Mouse (Mus musculus) erythroblast, embryonic 14.5 days (primary cell): Measurements from ENCODE around the gene Evi5l. TPM values are rescaled to one million over a fixed set of nuclear protein-coding genes. Genes with fewer than 3 reads are reported as not detected.
A peak's percentile ranks its signal among the peaks of the same experiment; 100 is the strongest.

ENCODE experiments used
- H3K27me3 ChIP-seq: 2 replicates; pipeline ENCODE4 v1.6.1; 2012; ENCODE audit warnings: inconsistent platforms; ENCODE audit not compliant: control insufficient read depth
- H3K36me3 ChIP-seq: 2 replicates; pipeline ENCODE4 v1.6.1; 2012; ENCODE audit warnings: mild to moderate bottlenecking, inconsistent platforms; ENCODE audit not compliant: control insufficient read depth
- H3K4me1 ChIP-seq: 2 replicates; pipeline ENCODE4 v1.6.1; 2012; ENCODE audit warnings: inconsistent platforms; ENCODE audit not compliant: control insufficient read depth
- H3K4me3 ChIP-seq: replicated peaks from 2 replicates; pipeline ENCODE3; 2012; ENCODE audit warnings: moderate library complexity, mild to moderate bottlenecking, inconsistent platforms
- H3K9me3 ChIP-seq: 2 replicates; pipeline ENCODE4 v1.6.1; 2012; ENCODE audit warnings: low read length, inconsistent platforms, mixed read lengths; ENCODE audit not compliant: control insufficient read depth
- GATA1 ChIP-seq: IDR thresholded peaks from 2 replicates; pipeline ENCODE4 v1.6.1; 2012; ENCODE audit warnings: low read length, inconsistent platforms, mixed read lengths
- TAL1 ChIP-seq: IDR thresholded peaks from 3 replicates; pipeline ENCODE4 v1.6.1; 2012; ENCODE audit warnings: low read length, inconsistent platforms, mixed read lengths
- polyA plus RNA-seq: library from polyadenylated mRNA; stranded (reverse); fragments of >175 nt; gene quantifications from 2 replicates; pipeline ENCODE4 v1.2.3, GENCODE M21; 2012

The Evi5l gene
- polyA plus RNA-seq, 1 experiment, result 1.5 TPM

DNA sequence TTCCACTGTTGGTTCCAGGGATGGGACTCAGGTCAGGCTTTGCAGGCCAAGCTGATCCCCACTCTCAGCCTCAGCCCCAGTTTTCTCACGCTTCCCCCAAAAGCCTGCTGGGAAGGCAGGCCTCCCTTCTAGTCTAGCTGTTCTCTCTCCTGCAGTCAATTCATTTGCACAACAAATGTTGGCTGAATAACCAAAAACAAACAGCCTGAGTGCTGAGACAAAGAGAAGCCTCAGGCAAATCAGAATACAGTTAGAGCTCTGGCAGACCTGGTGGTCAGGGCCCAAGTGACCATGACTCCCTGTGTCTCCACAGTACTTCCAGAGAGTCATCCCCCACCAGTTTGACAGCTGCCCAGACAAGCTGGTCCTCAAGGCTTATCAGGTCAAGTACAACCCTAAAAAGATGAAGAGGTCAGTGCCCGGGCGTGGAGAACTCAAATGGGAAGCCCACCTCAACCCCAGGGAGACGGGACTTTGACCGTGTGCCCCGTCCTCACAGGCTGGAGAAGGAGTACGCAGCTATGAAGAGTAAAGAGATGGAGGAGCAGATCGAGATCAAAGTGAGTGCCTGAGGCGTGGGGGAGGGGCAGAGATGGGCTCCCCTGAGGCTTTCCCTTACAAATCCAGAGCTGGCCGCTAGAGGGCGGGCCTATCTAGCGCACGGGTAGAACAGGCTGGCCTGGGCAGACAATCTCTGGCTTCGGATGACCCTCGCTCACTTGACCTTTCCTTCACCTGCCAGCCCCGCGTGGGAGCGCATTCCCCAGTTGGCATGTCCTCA lies 26.6 kb downstream of the Evi5l start:
- H3K4me1 ChIP-seq, result peaks cover 49% of the 10 kb centered on the region
- peaks cover 20% of the 10 kb centered on the region for H3K36me3 ChIP-seq
- H3K9me3 ChIP-seq, result no peaks in the 10 kb centered on the region
- H3K27me3 ChIP-seq, result peaks cover 2% of the 10 kb centered on the region; the same call in 1 of the 2 replicates
- H3K4me3 ChIP-seq, result no peak overlapping the region
- no peak for TF ChIP-seq GATA1
- TF ChIP-seq TAL1, result no peak

DNA sequence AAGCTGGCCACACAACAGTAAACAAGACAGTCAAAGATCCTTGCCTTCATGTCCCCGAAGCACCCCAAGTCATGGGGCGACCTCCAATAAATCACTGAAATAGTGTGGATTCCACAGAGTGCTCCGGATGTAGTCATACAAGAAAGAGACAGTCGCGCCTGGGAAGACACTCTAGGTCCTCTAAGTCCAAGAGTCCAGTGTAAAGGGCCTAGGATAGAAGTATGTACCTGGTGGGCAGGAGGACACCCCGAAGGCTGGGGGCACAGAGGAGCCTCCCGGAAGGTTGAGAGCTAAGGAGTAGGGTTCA lies 27.2 kb downstream of the Evi5l start:
- Histone ChIP-seq H3K4me1 (peaks cover 43% of the 10 kb centered on the region), H3K36me3 (peaks cover 15% of the 10 kb centered on the region), H3K4me3 (no peak overlapping the region)

DNA sequence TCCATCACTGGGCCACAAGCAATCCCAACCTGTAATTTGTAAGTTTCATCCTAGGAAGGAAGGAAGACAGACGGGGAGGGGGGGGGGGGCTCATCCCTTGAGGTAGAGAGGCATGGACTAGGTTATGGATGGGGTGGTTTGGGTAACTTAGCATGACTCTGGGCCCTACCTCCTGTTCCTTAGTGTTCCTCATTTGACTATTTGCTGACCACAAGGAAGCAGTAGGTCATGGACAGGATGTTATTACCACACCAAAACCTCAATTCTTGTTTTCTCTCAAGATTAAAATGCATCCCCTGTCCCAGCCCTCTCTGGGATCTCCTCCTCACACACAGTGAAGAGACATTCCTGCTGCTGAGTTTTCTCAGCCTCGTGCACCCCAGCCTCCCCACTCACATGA lies 35.0 kb downstream of the Evi5l start:
- Histone ChIP-seq H3K36me3 (no peaks in the 10 kb centered on the region; the same call in 1 of the 2 replicates), H3K9me3 (no peaks in the 10 kb centered on the region), H3K4me3 (no peak overlapping the region), H3K4me1 (peaks cover 11% of the 10 kb centered on the region), H3K27me3 (peaks cover 27% of the 10 kb centered on the region)
- TF ChIP-seq TAL1, result no peak
- no peak for TF ChIP-seq GATA1

More for the DNA sequence above, 27.2 kb downstream of the Evi5l start:
- Histone ChIP-seq H3K9me3 (no peaks in the 10 kb centered on the region), H3K27me3 (peaks cover 2% of the 10 kb centered on the region; the same call in 1 of the 2 replicates)
- no peak for TF ChIP-seq TAL1
- TF ChIP-seq GATA1, result no peak

DNA sequence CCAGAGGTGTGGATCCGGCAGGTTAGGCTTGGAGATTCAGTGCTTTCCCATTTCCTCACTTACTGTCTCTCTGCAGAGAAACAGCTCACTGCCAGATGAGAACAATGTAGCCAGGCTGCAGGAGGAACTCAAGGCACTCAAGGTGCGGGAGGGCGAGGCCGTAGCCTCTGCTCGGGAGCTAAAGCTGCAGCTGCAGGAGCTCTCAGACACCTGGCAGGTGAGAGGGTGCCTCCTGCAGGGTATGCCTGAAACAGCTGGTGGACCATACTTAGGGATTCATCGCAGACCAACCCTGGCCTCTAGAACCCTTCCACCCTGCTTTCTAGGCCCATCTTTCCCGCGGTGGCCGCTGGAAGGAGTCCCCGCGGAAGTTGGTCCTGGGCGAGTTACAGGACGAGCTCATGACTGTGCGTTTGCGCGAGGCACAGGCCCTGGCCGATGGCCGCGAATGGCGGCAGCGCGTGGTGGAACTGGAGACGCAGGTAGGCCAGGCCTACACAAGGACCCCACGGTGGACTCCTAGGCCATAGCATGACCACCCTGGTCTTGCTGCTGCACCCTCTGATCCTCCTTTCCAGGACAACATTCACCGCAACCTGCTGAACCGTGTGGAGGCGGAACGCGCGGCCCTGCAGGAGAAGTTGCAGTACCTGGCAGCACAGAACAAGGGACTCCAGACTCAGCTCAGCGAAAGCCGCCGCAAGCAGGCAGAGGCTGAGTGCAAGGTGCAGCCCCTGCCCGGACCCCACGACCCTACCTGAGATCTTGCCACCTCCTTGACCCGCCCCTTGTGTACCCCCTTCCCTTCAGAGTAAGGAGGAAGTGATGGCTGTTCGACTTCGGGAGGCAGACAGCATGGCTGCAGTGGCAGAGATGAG lies 39.1 kb downstream of the Evi5l start:
- Histone ChIP-seq H3K9me3 (0 out of 2 replicates have a peak, but pooled peaks cover 2% of the 10 kb centered on the region), H3K4me3 (peak overlapping the region; percentile 37), H3K27me3 (peaks cover 54% of the 10 kb centered on the region), H3K4me1 (peaks cover 20% of the 10 kb centered on the region), H3K36me3 (no peaks in the 10 kb centered on the region; the same call in 1 of the 2 replicates)
- no peak for TF ChIP-seq GATA1
- TF ChIP-seq TAL1, result no peak

DNA sequence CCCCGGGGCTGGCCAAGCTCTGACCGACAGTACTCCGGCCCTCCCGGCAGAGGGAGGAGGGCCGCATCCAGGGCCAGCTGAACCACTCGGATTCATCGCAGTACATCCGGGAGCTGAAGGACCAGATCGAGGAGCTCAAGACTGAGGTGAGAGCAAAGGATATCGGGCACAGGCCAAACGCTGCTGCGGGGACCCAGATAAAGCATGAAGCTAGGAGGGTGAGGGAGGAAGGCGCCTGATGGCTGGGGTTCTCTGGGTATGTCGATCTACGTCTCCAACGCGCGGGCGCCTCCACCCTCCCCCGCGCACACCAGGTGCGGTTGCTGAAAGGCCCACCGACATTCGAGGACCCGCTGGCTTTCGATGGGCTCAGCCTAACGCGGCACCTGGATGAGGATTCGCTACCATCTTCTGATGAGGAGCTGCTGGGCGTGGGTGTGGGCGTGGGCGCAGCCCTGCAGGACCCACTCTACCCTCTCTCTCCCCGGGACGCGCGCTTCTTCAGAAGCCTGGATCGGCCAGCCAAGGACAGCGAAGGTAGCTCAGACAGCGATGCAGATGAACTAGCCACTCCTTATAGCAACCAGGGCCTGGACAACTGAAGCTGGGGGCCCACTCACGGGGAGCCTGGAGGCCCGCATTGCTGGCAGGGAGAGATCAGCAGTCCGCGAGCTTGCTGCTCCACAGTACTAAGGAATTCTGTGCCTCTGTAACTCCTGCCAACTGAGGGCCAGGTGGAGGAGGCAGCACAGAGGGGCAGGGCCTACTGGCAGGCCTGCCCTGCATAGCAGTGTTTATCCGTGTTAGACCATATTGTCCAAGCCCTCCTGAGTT lies 40.0 kb downstream of the Evi5l start:
- TF ChIP-seq GATA1, result no peak
- peak; percentile 27; the same call in 1 of the 3 replicates for TF ChIP-seq TAL1
- Histone ChIP-seq H3K4me3 (peak overlapping the region; percentile 37), H3K36me3 (no peaks in the 10 kb centered on the region; the same call in 1 of the 2 replicates), H3K4me1 (peaks cover 20% of the 10 kb centered on the region), H3K27me3 (peaks cover 62% of the 10 kb centered on the region), H3K9me3 (0 out of 2 replicates have a peak, but pooled peaks cover 2% of the 10 kb centered on the region)

DNA sequence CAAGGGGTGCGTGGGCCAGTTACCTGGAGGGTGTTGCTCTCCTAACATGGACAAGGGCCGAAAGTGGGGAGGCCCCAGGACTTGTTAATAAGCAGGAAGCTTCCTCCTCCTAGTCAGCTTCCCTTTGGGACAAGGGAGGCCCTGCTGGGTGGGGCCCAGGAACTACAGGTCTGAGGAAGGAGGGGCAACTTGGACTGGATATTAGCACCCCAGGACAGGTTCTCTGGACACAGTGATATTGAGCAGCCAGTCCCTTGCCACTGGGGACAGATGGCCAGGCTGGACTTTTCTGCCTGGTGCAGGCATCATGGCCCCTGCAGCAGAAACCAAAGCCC lies 40.6 kb downstream of the Evi5l start:
- TF ChIP-seq GATA1 (no peak), TAL1 (no peak)
- Histone ChIP-seq H3K9me3 (0 out of 2 replicates have a peak, but pooled peaks cover 2% of the 10 kb centered on the region), H3K36me3 (no peaks in the 10 kb centered on the region; the same call in 1 of the 2 replicates), H3K4me3 (no peak overlapping the region), H3K4me1 (peaks cover 20% of the 10 kb centered on the region), H3K27me3 (peaks cover 65% of the 10 kb centered on the region)

DNA sequence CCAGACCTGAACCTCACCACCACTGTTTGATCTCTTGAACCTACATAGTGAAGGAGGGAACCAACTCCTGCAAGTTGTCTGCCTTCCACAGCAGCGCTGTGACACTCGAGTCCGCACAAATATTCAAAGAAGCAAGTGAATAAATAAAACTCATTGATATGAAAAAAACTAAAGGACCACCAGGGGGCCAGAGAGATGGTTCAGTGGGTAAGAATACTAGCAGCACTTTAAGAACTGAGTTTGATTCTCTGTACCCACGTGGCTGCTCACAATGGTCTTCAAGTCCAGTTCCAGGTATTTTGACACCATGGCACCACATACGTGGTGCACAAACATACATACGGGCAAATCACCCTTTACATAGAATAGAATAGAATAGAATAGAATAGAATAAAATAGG lies 44.7 kb downstream of the Evi5l start:
- TF ChIP-seq GATA1, result no peak
- no peak for TF ChIP-seq TAL1
- H3K4me1 ChIP-seq, result peaks cover 33% of the 10 kb centered on the region
- peaks cover 4% of the 10 kb centered on the region; the same call in 1 of the 2 replicates for H3K9me3 ChIP-seq
- H3K27me3 ChIP-seq, result peaks cover 78% of the 10 kb centered on the region
- H3K4me3 ChIP-seq, result no peak overlapping the region
- H3K36me3 ChIP-seq, result no peaks in the 10 kb centered on the region; the same call in 1 of the 2 replicates

DNA sequence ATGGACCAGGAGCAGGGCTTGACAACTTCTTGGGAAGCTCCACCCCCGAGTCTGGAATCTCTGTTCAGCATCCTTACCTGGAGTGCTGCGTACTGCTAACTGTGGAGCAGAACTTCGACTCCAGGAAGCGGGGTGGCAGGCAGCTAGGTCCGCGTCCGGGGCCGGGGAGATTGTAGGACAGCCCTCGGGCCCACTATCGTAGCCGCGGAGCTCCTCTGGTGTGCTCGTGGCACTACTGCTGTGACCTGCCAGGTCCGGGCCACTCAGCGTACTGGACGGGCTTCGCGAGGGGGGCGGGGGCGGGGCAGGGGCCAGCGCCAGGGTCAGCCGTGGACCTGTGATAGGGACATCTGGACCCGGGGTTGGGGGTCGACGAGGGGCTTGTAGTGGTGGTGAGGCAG lies 46.4 kb downstream of the Evi5l start:
- no peak for TF ChIP-seq GATA1
- no peak for TF ChIP-seq TAL1
- Histone ChIP-seq H3K4me1 (peaks cover 22% of the 10 kb centered on the region), H3K27me3 (peaks cover 79% of the 10 kb centered on the region)

More for the DNA sequence above, 46.4 kb downstream of the Evi5l start:
- Histone ChIP-seq H3K4me3 (peak overlapping the region; percentile 44), H3K36me3 (no peaks in the 10 kb centered on the region; the same call in 1 of the 2 replicates), H3K9me3 (peaks cover 8% of the 10 kb centered on the region; the same call in 1 of the 2 replicates)
